23 mouse cellular contexts compared by ENCODE assay signal in genomic region chr13:93657941-93658340, GRCm38 (mm10). TPM values are rescaled to one million over a fixed set of nuclear protein-coding genes. Genes with fewer than 3 reads are reported as not detected.
A peak's percentile ranks its signal among the peaks of the same experiment; 100 is the strongest.
DNase-seq lines count a peak whose midpoint lies in the region; ATAC-seq and TF ChIP-seq lines count a peak whose summit lies in the region.
"Had no signal": no experiment of that assay in that cellular context is flagged by ENCODE, and none has a peak within 500 bp of the region (broad histone marks: within the 10 kb centered on the region; RNA-seq: fewer than 3 reads in every experiment).

No protein-coding gene starts in this region.

- no peak for DNase-seq in midbrain, postnatal 0 days (ENCODE audit: low spot score)
- DNase-seq in midbrain, embryonic 14.5 days: no peak
- DNase-seq in cerebellum, adult 9-10 months: peak; percentile 45
- DNase-seq in layer of hippocampus, postnatal 36 days: no peak
- DNase-seq in urinary bladder, adult 2 months (ENCODE audit: low spot score): no peak
- DNase-seq: B cell, adult 2 months; gastrocnemius, postnatal 36 days; heart, postnatal 14 days; liver; liver, postnatal 0 days; lung, postnatal 14 days; thymus, postnatal 4 days had no signal

- no peak overlapping the region for H3K4me2 ChIP-seq in hindbrain, embryonic 15.5 days
- H3K4me2 ChIP-seq in hindbrain, embryonic 13.5 days: no peak overlapping the region
- no peak overlapping the region for H3K4me2 ChIP-seq in midbrain, postnatal 0 days (ENCODE audit: low read depth, low read length, poor library complexity, severe bottlenecking)
- H3K4me2 ChIP-seq in midbrain, embryonic 14.5 days (ENCODE audit: low read length): no peak overlapping the region
- H3K4me2 ChIP-seq: heart, embryonic 11.5 days; neural tube, embryonic 13.5 days had no signal

- H3K9me3 ChIP-seq in hindbrain, embryonic 15.5 days: no peaks in the 10 kb centered on the region
- H3K9me3 ChIP-seq in hindbrain, embryonic 13.5 days: no peaks in the 10 kb centered on the region
- no peaks in the 10 kb centered on the region for H3K9me3 ChIP-seq in midbrain, postnatal 0 days (ENCODE audit: low read length)
- H3K9me3 ChIP-seq in midbrain, embryonic 14.5 days (ENCODE audit: control insufficient read depth, low read length): no peaks in the 10 kb centered on the region
- H3K9me3 ChIP-seq: neural tube, embryonic 13.5 days had no signal

- H3K9ac ChIP-seq in hindbrain, embryonic 15.5 days: no peak overlapping the region
- no peak overlapping the region for H3K9ac ChIP-seq in hindbrain, embryonic 13.5 days
- no peak overlapping the region for H3K9ac ChIP-seq in midbrain, postnatal 0 days (replicated peaks; ENCODE audit: low read length, poor library complexity, severe bottlenecking)
- no peak overlapping the region for H3K9ac ChIP-seq in midbrain, embryonic 14.5 days (replicated peaks; ENCODE audit: low read length)
- H3K9ac ChIP-seq: liver, postnatal 0 days; neural tube, embryonic 13.5 days had no signal

- no peak overlapping the region for H3K27ac ChIP-seq in hindbrain, embryonic 15.5 days (replicated peaks)
- no peak overlapping the region for H3K27ac ChIP-seq in hindbrain, embryonic 13.5 days
- no peak overlapping the region for H3K27ac ChIP-seq in midbrain, postnatal 0 days (ENCODE audit: low read depth, low read length)
- no peak overlapping the region for H3K27ac ChIP-seq in midbrain, embryonic 14.5 days (replicated peaks; ENCODE audit: low read depth, low read length)
- H3K27ac ChIP-seq: neural tube, embryonic 13.5 days had no signal

- WGBS in hindbrain, embryonic 15.5 days: 59% methylated on average over 5 of the region's 5 CpGs
- 71% methylated on average over 5 of the region's 5 CpGs for WGBS in hindbrain, embryonic 13.5 days
- WGBS in midbrain, postnatal 0 days: 83% methylated on average over 5 of the region's 5 CpGs
- WGBS in midbrain, embryonic 14.5 days: 65% methylated on average over 5 of the region's 5 CpGs

- 0 out of 2 replicates have a peak, but pooled peaks have one; percentile 38 for ATAC-seq in hindbrain, embryonic 15.5 days (ENCODE audit: low FRiP score, low read depth)
- ATAC-seq in hindbrain, embryonic 13.5 days (ENCODE audit: low FRiP score): no peak
- ATAC-seq in midbrain, postnatal 0 days (ENCODE audit: low FRiP score): 0 out of 2 replicates have a peak, but pooled peaks have one; percentile 20
- ATAC-seq in midbrain, embryonic 14.5 days (ENCODE audit: low FRiP score, low TSS enrichment): no peak
- ATAC-seq: forebrain, embryonic 14.5 days; liver, postnatal 0 days had no signal

- TF ChIP-seq CTCF in midbrain, postnatal 0 days (IDR thresholded peaks at IDR 0.05): no peak

- no peaks in the 10 kb centered on the region for H3K36me3 ChIP-seq in hindbrain, embryonic 15.5 days
- no peaks in the 10 kb centered on the region for H3K36me3 ChIP-seq in hindbrain, embryonic 13.5 days
- no peaks in the 10 kb centered on the region for H3K36me3 ChIP-seq in midbrain, postnatal 0 days (ENCODE audit: insufficient read depth, low read length)
- H3K36me3 ChIP-seq in midbrain, embryonic 14.5 days (ENCODE audit: control insufficient read depth, insufficient read depth, low read length): no peaks in the 10 kb centered on the region
- H3K36me3 ChIP-seq: neural tube, embryonic 13.5 days had no signal

- no peaks in the 10 kb centered on the region for H3K27me3 ChIP-seq in hindbrain, embryonic 15.5 days
- no peaks in the 10 kb centered on the region for H3K27me3 ChIP-seq in hindbrain, embryonic 13.5 days
- H3K27me3 ChIP-seq in midbrain, postnatal 0 days (ENCODE audit: insufficient read depth, low read length): no peaks in the 10 kb centered on the region
- no peaks in the 10 kb centered on the region for H3K27me3 ChIP-seq in midbrain, embryonic 14.5 days (ENCODE audit: control insufficient read depth, insufficient read depth, low read length)
- H3K27me3 ChIP-seq: neural tube, embryonic 13.5 days had no signal

- no peaks in the 10 kb centered on the region for H3K4me1 ChIP-seq in hindbrain, embryonic 15.5 days (replicated peaks)
- H3K4me1 ChIP-seq in hindbrain, embryonic 13.5 days (replicated peaks): no peaks in the 10 kb centered on the region; the same call in 1 of the 2 replicates
- H3K4me1 ChIP-seq in midbrain, postnatal 0 days (ENCODE audit: insufficient read depth, low read length): no peaks in the 10 kb centered on the region
- no peaks in the 10 kb centered on the region for H3K4me1 ChIP-seq in midbrain, embryonic 14.5 days (ENCODE audit: control insufficient read depth, insufficient read depth, low read length)
- H3K4me1 ChIP-seq: neural tube, embryonic 13.5 days had no signal

- H3K4me3 ChIP-seq in hindbrain, embryonic 15.5 days: no peak overlapping the region
- H3K4me3 ChIP-seq in hindbrain, embryonic 13.5 days: no peak overlapping the region
- H3K4me3 ChIP-seq in midbrain, postnatal 0 days (ENCODE audit: low read depth, low read length): no peak overlapping the region
- H3K4me3 ChIP-seq in midbrain, embryonic 14.5 days (replicated peaks; ENCODE audit: low read depth, low read length): no peak overlapping the region
- H3K4me3 ChIP-seq: erythroblast, embryonic 14.5 days; neural tube, embryonic 13.5 days had no signal

RNA-seq across cellular contexts. Expression of gene Bhmt2, which starts 16.2 kb away (rescaled TPM):
- polyA plus RNA-seq in hindbrain, embryonic 15.5 days (2015; fragmentation: Nextera tagmentation; extraction: Ambion mirVana): 0.09 and 0.10 TPM in 2 replicates
- polyA plus RNA-seq in hindbrain, embryonic 13.5 days (2015; fragmentation: Nextera tagmentation; extraction: Ambion mirVana): 0.09 and 0.13 TPM in 2 replicates
- not detected in 2 replicates for total RNA-seq in midbrain, postnatal 0 days (2014; rRNA removed)
- not detected in 2 replicates for polyA plus RNA-seq in midbrain, postnatal 0 days (2015; fragmentation: Nextera tagmentation; extraction: Ambion mirVana)
- polyA plus RNA-seq in midbrain, embryonic 14.5 days (2014; fragmentation: Nextera tagmentation; extraction: Ambion mirVana): not detected in 2 replicates
- under 1 TPM; 0.27 to 0.40 TPM for total RNA-seq in layer of hippocampus, postnatal 36 days (2021)
- 1.3 TPM in 2 replicates for polyA plus RNA-seq in urinary bladder, adult 2 months (2012; rRNA removed)
- total RNA-seq: gastrocnemius, postnatal 36 days; heart, postnatal 14 days; megakaryocyte-erythroid progenitor cell, adult 5-6 weeks had no signal
- polyA plus RNA-seq: embryonic facial prominence, embryonic 11.5 days; forebrain, embryonic 14.5 days had no signal

RNA-seq across cellular contexts. Expression of gene Dmgdh, which starts 16.3 kb away (rescaled TPM):
- polyA plus RNA-seq in hindbrain, embryonic 15.5 days (2015; fragmentation: Nextera tagmentation; extraction: Ambion mirVana): 0.30 and 0.31 TPM in 2 replicates
- polyA plus RNA-seq in hindbrain, embryonic 13.5 days (2015; fragmentation: Nextera tagmentation; extraction: Ambion mirVana): 0.14 and 0.66 TPM in 2 replicates
- total RNA-seq in midbrain, postnatal 0 days (2014; rRNA removed): 0.28 TPM in 1 of 2 replicates, not detected in the other
- 0.17 and 0.19 TPM in 2 replicates for polyA plus RNA-seq in midbrain, postnatal 0 days (2015; fragmentation: Nextera tagmentation; extraction: Ambion mirVana)
- 0.17 TPM in 1 of 2 replicates, not detected in the other for polyA plus RNA-seq in midbrain, embryonic 14.5 days (2014; fragmentation: Nextera tagmentation; extraction: Ambion mirVana)
- under 1 TPM; 0.20 to 0.32 TPM for total RNA-seq in layer of hippocampus, postnatal 36 days (2021)
- polyA plus RNA-seq in urinary bladder, adult 2 months (2012; rRNA removed): 1.7 and 2.2 TPM in 2 replicates
- total RNA-seq: gastrocnemius, postnatal 36 days; heart, postnatal 14 days; megakaryocyte-erythroid progenitor cell, adult 5-6 weeks had no signal
- polyA plus RNA-seq: embryonic facial prominence, embryonic 11.5 days; erythroblast, embryonic 14.5 days; neural tube, embryonic 13.5 days had no signal

RNA-seq across cellular contexts. Expression of gene Bhmt, which starts 20.2 kb away (rescaled TPM):
- polyA plus RNA-seq in hindbrain, embryonic 15.5 days (2015; fragmentation: Nextera tagmentation; extraction: Ambion mirVana): 0.26 and 1.1 TPM in 2 replicates
- polyA plus RNA-seq in hindbrain, embryonic 13.5 days (2015; fragmentation: Nextera tagmentation; extraction: Ambion mirVana): 0.21 and 0.95 TPM in 2 replicates
- 0.16 TPM in 1 of 2 replicates, not detected in the other for total RNA-seq in midbrain, postnatal 0 days (2014; rRNA removed)
- not detected in 2 replicates for polyA plus RNA-seq in midbrain, postnatal 0 days (2015; fragmentation: Nextera tagmentation; extraction: Ambion mirVana)
- 0.28 TPM in 1 of 2 replicates, not detected in the other for polyA plus RNA-seq in midbrain, embryonic 14.5 days (2014; fragmentation: Nextera tagmentation; extraction: Ambion mirVana)
- not detected for total RNA-seq in layer of hippocampus, postnatal 36 days (2021)
- 0.18 and 0.19 TPM in 2 replicates for polyA plus RNA-seq in urinary bladder, adult 2 months (2012; rRNA removed)
- total RNA-seq: gastrocnemius, postnatal 36 days; heart, postnatal 14 days; layer of hippocampus, adult 8-10 months; left cerebral cortex, postnatal 10 days; megakaryocyte-erythroid progenitor cell, adult 5-6 weeks had no signal
- polyA plus RNA-seq: embryonic facial prominence, embryonic 11.5 days; intestine, embryonic 14.5 days; neural tube, embryonic 13.5 days had no signal

Comparison
In these comparisons a context has a peak if more than half of its experiments do, and no peak if none do; other contexts are left out.
1. ATAC-seq: peak in hindbrain, embryonic 15.5 days (single experiment) and midbrain, postnatal 0 days (single experiment); none in hindbrain, embryonic 13.5 days (single experiment) and midbrain, embryonic 14.5 days (single experiment).